28 mouse cellular contexts compared by ENCODE assay signal in genomic region chr11:35542731-35543130, GRCm38 (mm10).
DNase-seq lines count a peak whose midpoint lies in the region; ATAC-seq lines count a peak whose summit lies in the region.
"Had no signal": no experiment of that assay in that cellular context is flagged by ENCODE, and none has a peak within 500 bp of the region (broad histone marks: within the 10 kb centered on the region; RNA-seq: fewer than 3 reads in every experiment).

No protein-coding gene starts in this region.

- WGBS in neural tube, embryonic 11.5 days, result 87% methylated on average over 10 of the region's 10 CpGs
- 91% methylated on average over 10 of the region's 10 CpGs for WGBS in neural tube, embryonic 15.5 days

- no peaks in the 10 kb centered on the region for H3K27me3 ChIP-seq in neural tube, embryonic 11.5 days (ENCODE audit: control insufficient read depth, insufficient read depth, low read length)
- H3K27me3 ChIP-seq in neural tube, embryonic 15.5 days (replicated peaks), result peaks cover 27% of the 10 kb centered on the region

- peak; percentile 67 to 83 for DNase-seq in adrenal gland, adult (ENCODE audit: inconsistent age in 2 of 2, low spot score in 1 of 2)
- no peak for DNase-seq in adrenal gland, postnatal 4 days (ENCODE audit: low spot score in 2 of 2)
- no peak for DNase-seq in neural tube, embryonic 11.5 days (ENCODE audit: low spot score)
- DNase-seq in adrenal gland, postnatal 25 days, result peak; percentile 50
- no peak for DNase-seq in spleen, adult 12 weeks (ENCODE audit: low spot score)
- DNase-seq in lung, postnatal 4 days, result no peak
- DNase-seq: cerebellum, adult 11 months; cerebellum, adult 2 months; cerebellum, adult 9-11 months; cerebellum, postnatal 25 days; embryo, embryonic 11 days; forebrain, postnatal 0 days; gastrocnemius, adult 2 months; gastrocnemius, postnatal 14 days; heart, adult 11 months; heart, postnatal 10 days; heart, postnatal 36 days had no signal

- no peaks in the 10 kb centered on the region for H3K9me3 ChIP-seq in neural tube, embryonic 11.5 days (ENCODE audit: control insufficient read depth, low read length)
- no peaks in the 10 kb centered on the region for H3K9me3 ChIP-seq in neural tube, embryonic 15.5 days (replicated peaks)
- H3K9me3 ChIP-seq: embryonic facial prominence, embryonic 10.5 days; embryonic facial prominence, embryonic 13.5 days; heart, embryonic 12.5 days; heart, embryonic 15.5 days; hindbrain, embryonic 10.5 days had no signal

- peaks cover 27% of the 10 kb centered on the region for H3K4me1 ChIP-seq in neural tube, embryonic 11.5 days (ENCODE audit: control insufficient read depth, insufficient read depth, low read length)
- H3K4me1 ChIP-seq in neural tube, embryonic 15.5 days, result peaks cover 37% of the 10 kb centered on the region

- no peaks in the 10 kb centered on the region for H3K36me3 ChIP-seq in neural tube, embryonic 11.5 days (ENCODE audit: control insufficient read depth, insufficient read depth, low read length)
- H3K36me3 ChIP-seq in neural tube, embryonic 15.5 days, result no peaks in the 10 kb centered on the region
- H3K36me3 ChIP-seq: embryonic facial prominence, embryonic 10.5 days; embryonic facial prominence, embryonic 13.5 days; heart, embryonic 12.5 days; heart, embryonic 15.5 days; hindbrain, embryonic 10.5 days had no signal

- H3K27ac ChIP-seq in neural tube, embryonic 11.5 days (ENCODE audit: low read depth, low read length), result 0 out of 2 replicates have a peak overlapping the region, but pooled peaks have one; percentile 20
- H3K27ac ChIP-seq in neural tube, embryonic 15.5 days (replicated peaks), result no peak overlapping the region
- H3K27ac ChIP-seq: embryonic facial prominence, embryonic 10.5 days; embryonic facial prominence, embryonic 13.5 days; gastrocnemius, adult 2 months; heart, embryonic 15.5 days; hindbrain, embryonic 10.5 days; hindbrain, embryonic 14.5 days had no signal

- no peak for ATAC-seq in neural tube, embryonic 11.5 days (ENCODE audit: insufficient read depth, low FRiP score, low TSS enrichment)
- ATAC-seq in neural tube, embryonic 15.5 days (ENCODE audit: low FRiP score), result no peak
- ATAC-seq: activated CD4-positive, CD25-positive, alpha-beta regulatory T cell, adult 4 months; forebrain, embryonic 14.5 days; forebrain, postnatal 0 days; intestine, postnatal 0 days had no signal

- H3K9ac ChIP-seq in neural tube, embryonic 11.5 days (ENCODE audit: low read length), result no peak overlapping the region
- no peak overlapping the region for H3K9ac ChIP-seq in neural tube, embryonic 15.5 days (replicated peaks)
- H3K9ac ChIP-seq: embryonic facial prominence, embryonic 13.5 days; forebrain, postnatal 0 days; heart, embryonic 12.5 days; heart, embryonic 15.5 days; hindbrain, embryonic 14.5 days had no signal

- no peak overlapping the region for H3K4me3 ChIP-seq in neural tube, embryonic 11.5 days (ENCODE audit: low read depth, low read length)
- no peak overlapping the region for H3K4me3 ChIP-seq in neural tube, embryonic 15.5 days (replicated peaks)
- H3K4me3 ChIP-seq: embryonic facial prominence, embryonic 10.5 days; embryonic facial prominence, embryonic 13.5 days; erythroblast, embryonic 14.5 days; gastrocnemius, adult 2 months; heart, embryonic 12.5 days; heart, embryonic 15.5 days; hindbrain, embryonic 10.5 days had no signal

- H3K4me2 ChIP-seq in neural tube, embryonic 11.5 days (ENCODE audit: low read depth), result no peak overlapping the region
- H3K4me2 ChIP-seq in neural tube, embryonic 15.5 days, result no peak overlapping the region
- H3K4me2 ChIP-seq: embryonic facial prominence, embryonic 13.5 days; heart, embryonic 12.5 days; heart, embryonic 15.5 days; hindbrain, embryonic 14.5 days had no signal

Comparison
In these comparisons a context has a peak if more than half of its experiments do, and no peak if none do; other contexts are left out.
1. DNase-seq: peak in adrenal gland, adult (2 of 2) and adrenal gland, postnatal 25 days (single experiment); none in adrenal gland, postnatal 4 days (0 of 2), neural tube, embryonic 11.5 days (single experiment), spleen, adult 12 weeks (single experiment) and lung, postnatal 4 days (0 of 2).